Mouse (Mus musculus) heart, embryonic 16.5 days (tissue): Measurements from ENCODE around the gene Zbtb20. TPM values are rescaled to one million over a fixed set of nuclear protein-coding genes. Genes with fewer than 3 reads are reported as not detected.

Experiments
- ATAC-seq: fragments of 200-750 bp; cut with Nextera tagmentation; replicated peaks from 2 replicates; pipeline ENCODE4 v1.8.0; 2017; ENCODE audit warnings: moderate number of reproducible peaks; ENCODE audit not compliant: insufficient read depth, low FRiP score; ENCODE audit errors: extremely low read depth
- H3K27ac ChIP-seq: fragments of 300-500 bp; sonication (generic); 2 replicates; pipeline ENCODE4 v1.5.1; 2014; ENCODE audit warnings: mild to moderate bottlenecking, low read length, control low read depth, moderate library complexity
- H3K27me3 ChIP-seq: fragments of 300-500 bp; sonication (generic); 2 replicates; pipeline ENCODE4 v1.6.1; 2014; ENCODE audit warnings: low read length, mixed read lengths; ENCODE audit not compliant: control insufficient read depth, insufficient read depth
- H3K36me3 ChIP-seq: fragments of 300-500 bp; sonication (generic); 2 replicates; pipeline ENCODE4 v1.6.1; 2014; ENCODE audit not compliant: control insufficient read depth, insufficient read depth
- H3K4me1 ChIP-seq: fragments of 300-500 bp; sonication (generic); 2 replicates; pipeline ENCODE4 v1.6.1; 2014; ENCODE audit warnings: low read length, mixed read lengths; ENCODE audit not compliant: control insufficient read depth, insufficient read depth
- H3K4me2 ChIP-seq: fragments of 300-500 bp; sonication (generic); 2 replicates; pipeline ENCODE4 v1.6.1; 2014; ENCODE audit warnings: low read depth, mild to moderate bottlenecking, control low read depth, low read length
- H3K4me3 ChIP-seq: fragments of 300-500 bp; sonication (generic); 2 replicates; pipeline ENCODE4 v1.5.1; 2014; ENCODE audit warnings: mild to moderate bottlenecking, control low read depth, low read length
- H3K9ac ChIP-seq: fragments of 300-500 bp; sonication (generic); 2 replicates; pipeline ENCODE4 v1.6.1; 2014; ENCODE audit warnings: low read length, control low read depth
- H3K9me3 ChIP-seq: fragments of 300-500 bp; sonication (generic); replicated peaks from 2 replicates; pipeline ENCODE4 v1.6.1; 2016; ENCODE audit warnings: low read length; ENCODE audit not compliant: control insufficient read depth
- WGBS: fragments of 180-500 bp; shearing (Covaris S2); extraction: QIAGEN DNeasy Blood & Tissue Kit; methylation state at CpG from one replicate; pipeline ENCODE4 v1.1.7; 2014; 5-methylcytosine and 5-hydroxymethylcytosine counted together
- polyA plus RNA-seq: library from polyadenylated mRNA; unstranded; fragments of >200 nt; fragmentation: Nextera tagmentation; extraction: Ambion mirVana; gene quantifications from 2 replicates; pipeline ENCODE4 v1.2.1, GENCODE M21; 2015

Zbtb20 gene
- polyA plus RNA-seq, 1 experiment from 2014 or later, result 45.2 TPM

DNA sequence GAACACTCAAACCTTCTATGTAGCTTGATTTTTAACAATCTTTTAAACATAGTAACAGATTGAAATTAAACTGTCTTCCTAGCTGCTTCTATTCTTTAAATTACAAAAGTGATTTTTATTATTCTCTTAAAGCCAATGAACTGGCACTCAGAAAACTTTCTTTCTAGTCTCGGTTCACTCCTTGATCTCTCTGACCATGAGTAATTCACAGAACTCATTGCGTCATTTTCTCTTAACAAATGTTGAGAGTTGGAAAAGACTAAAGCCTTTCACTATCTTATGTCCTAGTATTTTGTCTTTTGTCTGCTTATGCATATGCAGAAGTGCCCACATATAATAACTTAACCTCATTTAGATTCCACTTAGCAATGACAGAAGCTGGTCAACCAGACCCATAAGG lies 525.3 kb downstream of the Zbtb20 start:
- H3K36me3 ChIP-seq, result no peaks in the 10 kb centered on the region
- H3K27ac ChIP-seq, result no peak overlapping the region
- no peak for ATAC-seq
- WGBS, result 90% methylated on average over 2 of the region's 2 CpGs
- H3K4me1 ChIP-seq, result no peaks in the 10 kb centered on the region
- no peaks in the 10 kb centered on the region for H3K27me3 ChIP-seq
- H3K9ac ChIP-seq, result no peak overlapping the region
- H3K4me3 ChIP-seq, result no peak overlapping the region
- no peak overlapping the region for H3K4me2 ChIP-seq
- H3K9me3 ChIP-seq, result no peaks in the 10 kb centered on the region

DNA sequence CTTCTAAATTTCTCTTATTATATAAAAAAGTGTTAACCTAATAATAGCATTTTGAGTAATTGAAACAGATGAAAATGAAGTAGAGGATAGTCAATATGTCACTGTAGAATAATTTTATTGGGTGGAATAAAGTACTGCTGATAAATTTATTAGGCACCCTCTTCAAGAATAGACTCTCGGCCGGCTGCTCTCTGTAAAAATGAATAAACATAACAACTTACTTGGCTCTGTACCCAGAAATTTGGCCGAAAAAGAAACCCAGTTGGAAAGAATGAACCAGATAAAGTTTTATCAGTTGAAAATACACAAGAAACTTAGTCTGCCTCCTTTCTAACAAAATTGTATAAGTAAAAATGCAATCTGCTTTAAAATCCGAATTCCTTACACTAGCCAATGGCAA lies 527.2 kb downstream of the Zbtb20 start:
- Histone ChIP-seq H3K27ac (no peak overlapping the region), H3K36me3 (no peaks in the 10 kb centered on the region), H3K9me3 (no peaks in the 10 kb centered on the region), H3K4me2 (no peak overlapping the region), H3K4me1 (peaks cover 9% of the 10 kb centered on the region), H3K9ac (no peak overlapping the region), H3K4me3 (no peak overlapping the region), H3K27me3 (no peaks in the 10 kb centered on the region)
- ATAC-seq, result no peak
- WGBS, result 65% methylated on average over 4 of the region's 4 CpGs

DNA sequence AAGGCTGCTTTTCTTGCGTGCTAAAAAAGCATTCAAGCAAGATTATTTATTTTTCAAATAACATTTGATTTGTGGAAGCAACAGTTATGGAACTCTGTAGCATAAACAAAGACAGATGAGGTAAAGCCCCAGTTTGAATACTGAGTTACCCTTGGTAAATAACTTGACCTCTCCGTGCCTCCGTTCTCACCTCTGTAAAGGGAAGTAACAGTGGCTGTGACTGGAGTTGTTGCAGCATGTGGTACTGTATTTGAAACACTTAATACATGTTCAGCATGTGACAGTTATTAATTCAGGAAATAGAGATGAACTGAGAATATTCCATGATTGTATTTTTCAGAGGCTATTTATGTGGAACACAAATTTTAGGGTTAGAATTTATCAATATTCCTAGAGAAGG lies 529.4 kb downstream of the Zbtb20 start:
- H3K27ac ChIP-seq, result no peak overlapping the region
- no peak overlapping the region for H3K4me3 ChIP-seq
- H3K36me3 ChIP-seq, result no peaks in the 10 kb centered on the region
- H3K27me3 ChIP-seq, result no peaks in the 10 kb centered on the region
- no peak overlapping the region for H3K9ac ChIP-seq
- ATAC-seq, result no peak
- peaks cover 17% of the 10 kb centered on the region for H3K4me1 ChIP-seq
- 87% methylated on average over 3 of the region's 3 CpGs for WGBS
- H3K9me3 ChIP-seq, result no peaks in the 10 kb centered on the region
- H3K4me2 ChIP-seq, result no peak overlapping the region

DNA sequence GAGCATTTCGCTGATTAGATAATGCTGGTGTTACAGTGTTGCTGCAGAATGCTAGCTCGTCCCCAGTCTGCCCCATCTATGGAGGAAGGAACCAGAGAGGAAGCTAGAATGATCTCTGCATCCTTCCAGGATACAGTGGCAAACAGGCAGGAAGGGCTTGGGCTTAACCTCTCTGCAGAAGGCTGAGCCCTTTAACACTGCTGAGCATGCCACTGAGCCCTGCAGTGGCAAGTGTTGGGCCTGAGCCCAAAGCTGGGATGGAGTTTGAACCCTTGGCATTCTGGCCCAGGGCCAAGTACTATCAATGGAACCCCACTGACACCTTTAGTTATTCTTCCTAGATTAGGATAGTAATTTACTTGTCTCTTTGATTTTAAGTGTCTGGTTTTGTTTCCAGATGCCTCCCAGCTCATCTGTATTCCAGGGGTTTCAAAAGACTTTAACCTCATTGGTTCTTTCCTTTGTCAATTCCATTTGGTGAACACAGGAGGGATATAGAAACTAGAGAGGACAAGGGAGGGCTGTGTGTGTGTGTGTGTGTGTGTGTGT lies 532.0 kb downstream of the Zbtb20 start:
- no peak for ATAC-seq
- WGBS, result 28% methylated on average over 2 of the region's 2 CpGs
- Histone ChIP-seq H3K36me3 (no peaks in the 10 kb centered on the region), H3K4me2 (no peak overlapping the region), H3K27ac (no peak overlapping the region), H3K27me3 (no peaks in the 10 kb centered on the region), H3K4me1 (peaks cover 17% of the 10 kb centered on the region), H3K9ac (no peak overlapping the region), H3K9me3 (no peaks in the 10 kb centered on the region), H3K4me3 (no peak overlapping the region)

DNA sequence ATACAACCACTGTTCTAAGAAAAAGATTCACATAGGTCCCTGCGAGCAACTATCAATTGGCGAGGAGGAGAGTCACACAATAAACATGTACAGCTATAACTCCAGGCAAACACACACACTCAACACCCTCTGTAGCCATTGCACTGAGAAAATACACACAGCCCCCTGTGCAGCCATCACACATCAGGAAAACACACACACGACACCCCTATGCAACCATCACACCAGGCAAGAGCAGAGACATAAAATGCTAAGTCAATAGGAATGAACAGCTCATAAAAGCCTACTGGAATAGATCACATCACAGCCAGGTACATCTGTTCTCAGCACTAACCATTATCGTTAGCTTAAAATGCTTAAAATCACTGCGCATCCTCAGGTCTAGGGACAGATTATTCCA lies 532.9 kb downstream of the Zbtb20 start:
- no peaks in the 10 kb centered on the region for H3K27me3 ChIP-seq
- H3K9me3 ChIP-seq, result no peaks in the 10 kb centered on the region
- no peaks in the 10 kb centered on the region for H3K36me3 ChIP-seq
- no peak overlapping the region for H3K4me3 ChIP-seq
- ATAC-seq, result no peak
- no peak overlapping the region for H3K4me2 ChIP-seq
- no peak overlapping the region for H3K9ac ChIP-seq
- H3K27ac ChIP-seq, result no peak overlapping the region
- peaks cover 17% of the 10 kb centered on the region for H3K4me1 ChIP-seq
- 88% methylated on average over 5 of the region's 5 CpGs for WGBS

DNA sequence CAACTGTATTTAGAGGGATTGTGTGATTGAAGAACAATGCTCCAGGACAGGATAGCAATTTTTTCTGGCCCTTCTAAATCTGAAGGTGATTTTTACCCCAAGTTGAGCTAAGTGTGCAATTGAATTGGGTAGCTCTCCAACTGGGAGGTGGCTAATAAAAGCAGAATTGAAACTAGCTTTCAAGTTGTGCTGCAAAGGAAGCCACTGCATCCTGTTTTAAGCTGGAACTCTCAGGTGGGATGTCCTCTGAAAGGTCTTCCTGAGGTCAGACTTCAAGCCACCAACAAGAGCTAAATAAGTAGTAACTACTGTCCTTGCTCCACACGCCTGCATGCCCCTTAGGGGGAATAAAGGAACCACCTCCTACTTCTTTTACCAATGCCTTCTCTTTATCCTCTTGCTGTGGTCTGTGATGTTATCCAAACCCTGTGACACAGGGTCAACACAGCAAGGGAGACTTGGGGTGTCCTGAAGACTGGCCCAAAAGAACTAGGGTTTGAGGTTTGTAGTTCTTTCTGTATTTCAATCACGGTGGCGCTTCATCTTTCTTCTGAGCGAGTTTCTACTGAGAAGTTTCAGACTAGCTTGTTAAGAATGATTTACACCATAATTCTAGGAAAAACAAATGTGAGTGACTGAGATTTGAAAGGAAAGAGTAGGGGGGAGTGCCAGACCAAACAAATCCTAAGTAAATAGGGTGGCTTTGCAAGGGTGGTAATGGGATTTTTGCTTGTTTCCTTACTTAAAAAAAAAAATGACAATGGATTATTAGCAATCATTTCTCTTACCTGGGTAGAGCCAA lies 533.6 kb downstream of the Zbtb20 start:
- no peak for ATAC-seq
- H3K27me3 ChIP-seq, result no peaks in the 10 kb centered on the region

DNA sequence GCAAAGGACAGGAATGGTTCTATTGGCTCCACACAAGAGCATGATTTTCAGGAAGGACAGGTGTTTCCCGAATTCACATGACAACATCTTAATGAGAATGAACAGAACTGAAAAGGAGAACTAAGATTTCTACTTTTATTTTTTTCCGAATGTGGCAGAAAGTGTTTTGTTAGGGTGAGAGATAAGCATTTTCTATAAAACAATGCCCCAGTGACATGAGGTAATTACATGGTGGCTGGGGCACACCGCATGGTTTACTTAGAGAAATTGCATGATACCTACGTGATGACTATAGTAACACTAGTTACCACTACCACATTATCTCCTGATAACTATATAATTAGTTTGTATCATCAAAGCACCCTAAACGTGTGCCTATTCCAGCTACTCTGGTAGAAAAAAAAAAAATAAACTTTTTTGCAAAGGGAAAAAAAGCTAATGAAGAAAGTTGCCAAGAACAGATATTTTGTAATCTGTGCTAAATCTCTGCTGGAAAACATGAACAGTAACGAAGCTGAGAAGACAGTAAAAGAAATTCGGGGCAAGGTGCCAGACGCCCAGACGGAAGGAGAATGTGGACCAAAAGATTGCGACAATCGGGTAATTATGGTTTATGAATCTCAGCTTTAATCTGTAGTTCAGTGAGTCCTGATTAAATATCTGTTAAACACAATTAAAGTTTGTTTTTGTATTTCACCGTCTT lies 534.4 kb downstream of the Zbtb20 start:
- 77% methylated on average over 12 of the region's 12 CpGs for WGBS
- ATAC-seq, result no peak
- H3K9me3 ChIP-seq, result no peaks in the 10 kb centered on the region

More for the DNA sequence above, 533.6 kb downstream of the Zbtb20 start:
- Histone ChIP-seq H3K9ac (no peak overlapping the region), H3K4me2 (no peak overlapping the region), H3K4me3 (no peak overlapping the region), H3K9me3 (no peaks in the 10 kb centered on the region), H3K27ac (no peak overlapping the region), H3K36me3 (no peaks in the 10 kb centered on the region), H3K4me1 (peaks cover 17% of the 10 kb centered on the region)
- 81% methylated on average over 4 of the region's 4 CpGs for WGBS

DNA sequence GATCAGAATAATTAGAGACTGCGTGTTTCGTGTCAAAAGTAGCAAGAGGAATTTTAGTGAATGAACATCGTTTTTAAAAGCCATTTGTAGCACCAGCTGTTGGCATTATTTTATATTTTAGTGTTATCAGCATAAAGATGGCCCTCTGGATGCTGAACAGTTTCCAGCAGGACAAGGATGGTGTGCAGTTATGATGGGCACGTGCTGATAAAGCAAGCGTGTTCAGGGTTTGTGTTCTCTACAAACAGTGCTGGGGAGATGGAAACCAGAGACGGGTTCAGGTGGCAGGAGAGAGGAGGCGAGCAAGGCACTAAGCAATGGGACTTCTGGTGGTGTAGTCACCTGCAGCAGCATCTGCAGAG lies 534.9 kb downstream of the Zbtb20 start:
- no peaks in the 10 kb centered on the region for H3K27me3 ChIP-seq
- H3K27ac ChIP-seq, result no peak overlapping the region
- H3K36me3 ChIP-seq, result no peaks in the 10 kb centered on the region
- H3K9ac ChIP-seq, result no peak overlapping the region
- 84% methylated on average over 7 of the region's 7 CpGs for WGBS
- no peak overlapping the region for H3K4me3 ChIP-seq
- H3K9me3 ChIP-seq, result no peaks in the 10 kb centered on the region
- H3K4me2 ChIP-seq, result no peak overlapping the region
- no peak for ATAC-seq
- peaks cover 17% of the 10 kb centered on the region for H3K4me1 ChIP-seq

More for the DNA sequence above, 534.4 kb downstream of the Zbtb20 start:
- Histone ChIP-seq H3K27ac (no peak overlapping the region), H3K9ac (no peak overlapping the region), H3K4me3 (no peak overlapping the region), H3K27me3 (no peaks in the 10 kb centered on the region), H3K36me3 (no peaks in the 10 kb centered on the region), H3K4me1 (peaks cover 17% of the 10 kb centered on the region), H3K4me2 (no peak overlapping the region)

DNA sequence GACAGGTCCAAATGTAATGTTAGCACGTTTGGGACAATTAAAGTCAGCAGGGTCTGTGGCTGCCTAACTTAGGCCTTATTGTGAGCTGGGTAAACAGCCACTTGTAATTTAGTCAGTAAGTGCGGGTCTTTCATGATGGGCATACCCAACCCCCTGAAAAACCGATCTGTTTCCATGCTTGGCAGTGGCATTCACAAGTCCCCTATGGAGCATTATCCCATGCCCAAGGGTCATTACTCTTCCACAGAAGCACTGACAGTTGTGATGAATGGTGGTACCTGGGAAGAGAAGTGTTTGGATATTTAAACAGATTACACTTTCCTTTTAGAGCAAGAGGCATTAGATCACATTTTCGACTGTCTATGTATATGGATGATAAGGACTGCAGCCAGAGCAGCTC lies 540.2 kb downstream of the Zbtb20 start:
- Histone ChIP-seq H3K27me3 (no peaks in the 10 kb centered on the region), H3K4me3 (no peak overlapping the region), H3K36me3 (no peaks in the 10 kb centered on the region), H3K27ac (no peak overlapping the region), H3K4me2 (no peak overlapping the region), H3K4me1 (no peaks in the 10 kb centered on the region), H3K9me3 (no peaks in the 10 kb centered on the region), H3K9ac (no peak overlapping the region)
- WGBS, result 65% methylated on average over 4 of the region's 4 CpGs
- ATAC-seq, result no peak
